Mouse (Mus musculus): Measurements from ENCODE around the gene Vmn1r163.
"Not testable (repeated sequence)": the region's sequence is repeated elsewhere in the genome, so short reads cannot be mapped to it uniquely, and the experiment has no call there.

Gene Vmn1r163

DNA sequence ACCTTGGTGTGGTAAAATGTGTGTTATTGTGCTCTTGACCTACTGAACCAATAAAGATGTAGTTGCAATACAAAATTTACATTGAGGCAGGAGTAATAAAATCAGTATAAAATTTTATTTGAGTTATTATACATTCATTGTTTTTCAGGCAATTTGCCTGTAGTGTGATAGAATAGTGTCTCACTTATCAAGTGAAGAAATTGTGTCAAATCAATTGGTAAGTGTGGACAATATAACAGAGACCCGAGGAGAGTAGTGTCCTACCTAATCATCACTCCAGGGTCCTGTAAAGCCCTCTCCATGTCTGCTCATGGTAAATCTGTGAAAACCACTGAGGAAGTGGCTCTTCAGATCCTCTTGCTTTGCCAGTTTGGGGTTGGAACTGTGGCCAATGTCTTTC, at the start of gene Vmn1r163:
TSS of gene Vmn1r163 (plus strand) at position 301 of the 400 bp plus-strand sequence.
- DNase-seq (ENCODE audit: low spot score), result not testable (repeated sequence)

DNA sequence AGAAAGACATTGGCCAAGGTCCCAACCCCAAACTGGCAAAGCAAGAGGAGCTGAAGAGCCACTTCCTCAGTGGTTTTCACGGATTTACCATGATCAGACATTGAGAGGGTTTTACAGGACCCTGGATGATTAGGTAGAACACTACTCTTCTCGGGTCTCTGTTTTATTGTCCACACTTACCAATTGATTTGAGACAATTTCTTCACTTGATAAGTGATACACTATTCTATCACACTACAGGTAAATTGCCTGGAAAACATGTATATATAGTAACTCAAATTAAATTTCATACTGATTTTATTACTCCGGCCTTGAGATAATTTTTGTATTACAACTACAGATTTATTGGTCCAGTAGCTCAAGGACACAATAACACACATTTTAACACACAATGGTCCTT, 35.5 kb upstream of the Vmn1r163 start, which contains the start of gene Gm4216:
TSS of gene Gm4216 (minus strand) at position 101 of the 400 bp plus-strand sequence.
- not testable (repeated sequence) for DNase-seq (ENCODE audit: low spot score)

DNA sequence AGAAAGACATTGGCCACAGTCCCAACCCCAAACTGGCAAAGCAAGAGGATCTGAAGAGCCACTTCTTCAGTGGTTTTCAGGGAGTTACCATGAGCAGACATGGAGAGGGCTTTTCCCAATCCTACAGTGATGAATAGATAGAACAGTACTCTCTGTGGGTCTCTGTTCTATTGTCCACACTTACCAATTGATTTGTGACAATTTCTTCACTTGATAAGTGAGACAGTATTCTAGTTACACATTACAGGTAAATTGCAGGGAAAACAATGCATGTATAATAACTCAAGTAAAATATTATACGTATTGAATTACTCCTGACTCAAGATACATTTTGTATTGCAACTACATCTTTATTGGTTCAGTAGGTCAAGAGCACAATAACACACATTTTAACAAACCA, 12.0 kb downstream of the Vmn1r163 start, which contains the start of gene Gm8720:
TSS of gene Gm8720 (minus strand) at position 101 of the 400 bp plus-strand sequence.
- not testable (repeated sequence) for DNase-seq (ENCODE audit: low spot score)

All from urinary bladder, postnatal 14 days (tissue).